Mouse (Mus musculus): ENCODE data around the gene Atp6v0b. TPM values are rescaled to one million over a fixed set of nuclear protein-coding genes. Genes with fewer than 3 reads are reported as not detected.

Gene Atp6v0b
- total RNA-seq, 2 experiments from 2014 or later: 115 to 126 TPM

GRCm38 (mm10) chr4:117870437-117870836 is 16.7 kb downstream of the Atp6v0b start:
- DNase-seq: no peak

- no peak for DNase-seq
These were observed 17.8 kb downstream of the Atp6v0b start for GRCm38 (mm10) chr4:117869317-117869716.

GRCm38 (mm10) chr4:117867823-117868222 is 19.3 kb downstream of the Atp6v0b start:
- DNase-seq: peak; percentile 78

GRCm38 (mm10) chr4:117867000-117867399 is 20.1 kb downstream of the Atp6v0b start:
- no peak for DNase-seq

GRCm38 (mm10) chr4:117866083-117866482 is 21.1 kb downstream of the Atp6v0b start:
- peak; percentile 81 for DNase-seq

GRCm38 (mm10) chr4:117862823-117863222 is 24.3 kb downstream of the Atp6v0b start:
- DNase-seq: peak; percentile 27

- no peak for DNase-seq
These were observed 26.6 kb downstream of the Atp6v0b start for GRCm38 (mm10) chr4:117860570-117860969.

GRCm38 (mm10) chr4:117858794-117859193 is 28.3 kb downstream of the Atp6v0b start:
- peak; percentile 79 for DNase-seq

- DNase-seq: peak; percentile 57
These were observed 32.0 kb downstream of the Atp6v0b start for GRCm38 (mm10) chr4:117855146-117855545.

GRCm38 (mm10) chr4:117852152-117852868 is 34.8 kb downstream of the Atp6v0b start:
- no peak for DNase-seq

- peak; percentile 51 for DNase-seq
These were observed 36.3 kb downstream of the Atp6v0b start for GRCm38 (mm10) chr4:117850871-117851270.

- DNase-seq: no peak
These were observed 37.0 kb downstream of the Atp6v0b start for GRCm38 (mm10) chr4:117850176-117850575.

- DNase-seq: no peak
These were observed 37.6 kb downstream of the Atp6v0b start for GRCm38 (mm10) chr4:117849506-117849905.

GRCm38 (mm10) chr4:117849063-117849462 is 38.1 kb downstream of the Atp6v0b start:
- DNase-seq: no peak

GRCm38 (mm10) chr4:117847011-117847410 is 40.1 kb downstream of the Atp6v0b start:
- DNase-seq: no peak

- no peak for DNase-seq
These were observed 40.9 kb downstream of the Atp6v0b start for GRCm38 (mm10) chr4:117846261-117846660.

- DNase-seq: no peak
These were observed 41.8 kb downstream of the Atp6v0b start for GRCm38 (mm10) chr4:117845316-117845715.

GRCm38 (mm10) chr4:117844467-117844866 is 42.7 kb downstream of the Atp6v0b start:
- DNase-seq: no peak

- DNase-seq: no peak
These were observed 44.0 kb downstream of the Atp6v0b start for GRCm38 (mm10) chr4:117843101-117843500.

- DNase-seq: no peak
These were observed 45.6 kb downstream of the Atp6v0b start for GRCm38 (mm10) chr4:117841566-117841965.

GRCm38 (mm10) chr4:117840821-117841220 is 46.3 kb downstream of the Atp6v0b start:
- no peak for DNase-seq

- DNase-seq: no peak
These were observed 47.8 kb downstream of the Atp6v0b start for GRCm38 (mm10) chr4:117839366-117839765.

GRCm38 (mm10) chr4:117837271-117837670 is 49.9 kb downstream of the Atp6v0b start:
- no peak for DNase-seq

- peak; percentile 88 for DNase-seq
These were observed 50.8 kb downstream of the Atp6v0b start for GRCm38 (mm10) chr4:117836204-117836767.
